Mouse (Mus musculus) hematopoietic stem cell, adult 5-6 weeks (primary cell): ENCODE measurements around the gene Commd6. TPM values are rescaled to one million over a fixed set of nuclear protein-coding genes. Genes with fewer than 3 reads are reported as not detected.

Source experiments
- ATAC-seq, 2 experiments: fragments of 125-278 bp in 1 of 2; replicated peaks in 1 of 2; 2 replicates each; pipeline ENCODE4 v1.8.0; 2016 to 2017; ENCODE audit warnings: inconsistent platforms in 2 of 2, mild to moderate bottlenecking in 2 of 2, moderate number of reproducible peaks in 2 of 2, low read depth in 1 of 2, moderate TSS enrichment in 1 of 2; ENCODE audit not compliant: low FRiP score in 2 of 2, poor library complexity in 2 of 2, severe bottlenecking in 2 of 2, insufficient read depth in 1 of 2, low TSS enrichment in 1 of 2
- total RNA-seq: library from RNA; stranded (forward); fragments of 172-1452, 232-1000 nt; gene quantifications from 2 replicates; pipeline ENCODE4 v1.2.3, GENCODE M21; 2017

The Commd6 gene
- total RNA-seq, 1 experiment from 2014 or later = 29.4 TPM

DNA sequence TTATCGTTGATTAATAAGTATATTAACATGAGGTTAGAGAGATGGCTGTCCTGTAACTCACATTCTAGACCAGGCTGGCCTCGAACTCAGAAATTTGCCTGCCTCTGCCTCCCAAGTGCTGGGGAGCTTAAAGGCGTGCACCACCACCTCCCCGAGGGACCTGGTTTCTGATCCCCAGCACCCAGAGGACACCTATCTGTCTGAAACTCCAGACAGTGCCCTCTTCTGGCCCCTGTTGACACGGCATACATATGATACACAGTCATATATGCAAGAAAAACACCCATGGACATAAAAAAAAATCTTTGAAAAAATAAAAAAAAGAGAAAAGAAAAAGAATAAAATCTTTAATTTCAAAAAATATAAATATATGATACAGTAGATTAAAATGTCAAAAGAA is 22.8 kb downstream of the Commd6 start:
- ATAC-seq = no peak

DNA sequence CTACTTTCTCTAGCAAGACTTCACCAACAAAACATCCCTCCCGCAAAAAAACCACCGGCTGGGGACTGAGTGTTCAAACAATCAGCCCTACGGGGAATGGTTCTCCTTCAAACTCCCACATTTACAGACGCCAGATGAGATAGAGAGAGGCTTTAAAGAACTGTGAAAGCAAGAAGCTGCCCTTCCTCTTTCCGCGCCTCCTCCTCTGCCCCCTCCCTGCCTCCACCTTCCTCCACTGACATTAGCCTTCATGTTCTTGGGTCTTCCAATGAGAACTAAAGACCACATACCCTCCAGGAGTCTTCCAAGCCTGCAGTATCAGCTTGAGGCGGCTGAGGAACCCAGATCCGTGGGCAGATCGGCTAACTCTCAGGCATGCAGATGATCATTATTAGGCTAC is 24.3 kb downstream of the Commd6 start:
- ATAC-seq = peak; percentile 62 to 72; a peak in 2 of 4 replicates

DNA sequence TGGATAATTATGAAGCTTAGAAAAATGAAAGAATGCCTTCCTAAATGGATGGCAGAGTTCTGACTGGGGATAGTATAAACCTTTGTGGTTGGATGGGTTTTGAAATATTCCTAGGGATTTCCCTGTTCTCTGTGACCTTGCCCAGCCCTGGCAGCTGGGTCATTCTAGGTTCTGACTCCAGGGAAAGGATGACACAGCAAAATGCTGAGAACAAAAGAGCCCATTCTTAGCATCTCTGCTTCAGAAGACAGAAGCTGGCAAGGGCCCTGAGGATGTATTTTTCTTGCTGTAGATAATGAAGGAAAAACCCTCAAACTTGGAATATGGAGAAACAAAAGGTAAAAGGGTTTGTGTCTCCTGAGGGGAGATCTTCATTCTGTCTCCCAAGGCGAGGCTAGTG is 27.3 kb downstream of the Commd6 start:
- no peak for ATAC-seq

DNA sequence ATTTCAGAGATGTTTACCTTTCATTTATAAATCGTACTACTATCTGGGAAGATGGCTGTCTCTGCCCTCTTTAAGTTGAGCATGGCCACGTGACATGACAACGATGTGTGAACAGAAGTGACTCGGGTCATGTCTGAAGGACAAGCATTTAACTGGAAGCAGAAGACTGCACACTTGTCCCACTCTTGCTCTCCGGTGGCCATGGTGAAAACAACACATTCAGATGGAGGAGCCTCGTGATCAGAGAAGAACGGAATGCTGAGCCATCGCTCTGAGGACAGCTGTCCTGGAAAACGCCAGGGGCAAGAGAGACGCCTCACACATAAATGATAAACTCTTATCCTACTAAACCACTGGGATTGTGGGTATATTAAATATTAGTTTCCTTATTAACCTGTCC is 29.8 kb downstream of the Commd6 start:
- ATAC-seq = no peak

DNA sequence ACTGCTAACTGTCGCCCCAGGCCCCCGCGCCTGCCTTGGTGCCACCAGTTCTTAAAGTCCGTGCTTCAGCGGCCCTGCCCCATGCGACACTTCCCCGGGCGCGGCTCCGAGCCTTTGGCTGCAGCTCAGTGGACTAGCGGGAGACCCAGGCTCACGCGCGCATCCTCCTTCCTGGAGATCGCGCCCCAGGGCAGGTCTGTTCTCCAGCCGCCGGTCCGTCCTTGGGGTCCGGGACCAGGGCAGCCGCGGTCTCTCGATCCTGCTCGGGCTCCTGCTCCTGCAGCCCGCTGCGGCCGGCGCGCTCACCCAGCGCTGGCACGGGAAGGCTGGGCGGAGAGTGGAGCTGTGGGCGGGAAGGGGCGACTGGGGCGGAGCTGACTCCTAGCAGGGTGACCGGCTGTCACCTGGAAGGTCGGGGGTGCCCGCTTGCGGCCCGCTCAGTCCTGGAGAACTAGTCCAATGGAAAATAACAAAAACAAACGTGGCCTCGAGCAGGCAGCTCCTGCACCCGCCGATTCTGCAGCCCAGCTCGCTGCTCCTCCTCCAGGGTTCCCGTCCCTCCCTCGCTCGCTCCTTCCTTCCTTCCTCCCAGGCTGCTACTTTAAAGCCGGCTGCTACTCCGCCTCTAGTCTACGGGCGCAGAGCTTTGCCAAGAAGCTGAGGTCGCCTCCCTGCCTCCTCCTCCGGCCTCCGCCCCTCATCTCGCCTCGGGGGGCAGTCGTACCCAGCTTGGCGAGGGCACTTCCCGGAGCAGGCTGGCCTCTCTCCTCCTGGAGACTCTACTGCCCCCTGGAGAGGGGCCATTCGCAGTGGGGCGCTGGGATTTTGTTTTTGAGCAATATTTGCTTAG is 31.7 kb downstream of the Commd6 start, which contains the start of gene Tbc1d4:
Tbc1d4 (minus strand) TSS at position 673 of the 850 bp plus-strand sequence.
- peak; percentile 95 to 97 for ATAC-seq

DNA sequence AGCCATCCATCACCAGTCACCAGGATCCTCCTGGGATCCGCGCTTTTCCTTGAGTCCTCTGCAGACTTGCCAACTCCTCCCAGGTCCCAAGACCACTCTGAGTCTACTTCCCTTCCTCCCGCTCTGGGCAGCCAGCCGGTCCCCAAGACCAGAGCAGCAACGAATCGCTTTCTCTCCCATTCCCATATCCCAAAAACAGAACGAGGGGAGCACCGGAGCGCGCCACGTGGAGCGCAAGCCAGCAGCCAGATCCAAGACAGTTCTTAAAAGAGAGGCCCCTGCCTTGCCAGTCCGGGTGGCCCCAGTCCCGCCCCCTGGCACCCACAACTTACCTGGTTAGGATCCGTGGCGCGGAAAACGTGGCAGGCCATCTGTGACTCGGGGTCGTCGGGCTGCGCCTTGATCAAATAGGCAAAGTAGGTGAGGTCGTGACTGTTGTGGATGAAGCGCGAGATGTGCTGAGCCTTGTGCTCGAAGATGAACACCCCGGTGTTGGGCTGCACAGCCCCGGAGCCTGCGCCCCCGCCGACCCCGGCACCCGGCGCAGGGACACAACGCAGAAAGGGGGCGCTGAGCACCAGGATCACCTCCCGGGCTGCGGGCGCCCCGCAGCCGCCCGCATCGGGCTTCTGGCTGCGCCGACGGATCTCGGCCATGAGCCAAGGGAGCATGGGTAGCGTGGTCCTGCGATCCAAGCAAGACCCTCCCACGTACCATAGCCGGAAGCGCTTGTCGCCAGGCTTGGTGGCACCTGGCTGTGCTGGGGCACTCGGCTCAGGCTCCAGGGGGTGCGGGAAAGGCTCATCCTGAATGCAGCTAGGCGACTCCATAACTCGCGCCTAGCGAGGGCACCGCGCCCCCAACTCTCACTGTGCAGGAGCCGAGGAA is 32.6 kb downstream of the Commd6 start:
- ATAC-seq = peak in 1 of 2 experiments; percentile 12; a peak in 2 of 4 replicates

DNA sequence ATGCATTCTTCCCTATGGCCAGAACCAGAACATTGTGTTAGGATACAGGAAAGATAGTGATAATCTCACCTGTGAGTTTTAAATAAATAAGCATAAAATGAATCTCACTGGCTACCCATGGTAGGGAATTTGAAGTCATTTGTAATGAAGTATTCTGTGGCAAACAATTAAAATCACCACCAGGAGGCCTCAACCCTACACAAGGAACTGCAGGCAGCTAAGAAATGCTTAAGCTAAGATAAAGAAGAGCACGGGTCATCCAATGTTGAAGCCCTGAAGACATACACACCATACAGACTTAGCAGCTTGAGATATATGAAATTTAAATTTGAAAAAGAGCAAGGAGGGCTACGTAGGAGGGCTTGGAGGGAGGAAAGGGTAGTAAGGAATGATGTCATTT is 34.6 kb downstream of the Commd6 start:
- ATAC-seq = no peak

DNA sequence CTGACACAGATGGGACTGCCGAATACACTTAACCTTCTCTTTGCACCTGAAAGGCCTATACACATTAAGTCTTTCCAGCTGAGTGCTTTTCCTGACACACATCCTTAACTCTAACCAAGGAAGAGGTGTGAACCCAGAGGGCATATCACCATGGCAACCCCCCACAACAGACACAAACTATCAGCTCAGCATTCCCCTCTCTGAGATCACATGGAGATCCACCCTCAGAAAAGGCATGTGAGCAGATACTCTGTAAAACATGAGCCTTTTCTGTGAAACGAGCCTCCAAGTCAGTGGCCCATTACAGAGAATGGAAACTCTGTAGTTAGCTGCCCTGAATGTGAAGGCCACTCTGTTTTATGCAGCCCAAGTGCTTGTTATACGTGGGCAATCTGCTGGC is 37.6 kb downstream of the Commd6 start:
- ATAC-seq = no peak

DNA sequence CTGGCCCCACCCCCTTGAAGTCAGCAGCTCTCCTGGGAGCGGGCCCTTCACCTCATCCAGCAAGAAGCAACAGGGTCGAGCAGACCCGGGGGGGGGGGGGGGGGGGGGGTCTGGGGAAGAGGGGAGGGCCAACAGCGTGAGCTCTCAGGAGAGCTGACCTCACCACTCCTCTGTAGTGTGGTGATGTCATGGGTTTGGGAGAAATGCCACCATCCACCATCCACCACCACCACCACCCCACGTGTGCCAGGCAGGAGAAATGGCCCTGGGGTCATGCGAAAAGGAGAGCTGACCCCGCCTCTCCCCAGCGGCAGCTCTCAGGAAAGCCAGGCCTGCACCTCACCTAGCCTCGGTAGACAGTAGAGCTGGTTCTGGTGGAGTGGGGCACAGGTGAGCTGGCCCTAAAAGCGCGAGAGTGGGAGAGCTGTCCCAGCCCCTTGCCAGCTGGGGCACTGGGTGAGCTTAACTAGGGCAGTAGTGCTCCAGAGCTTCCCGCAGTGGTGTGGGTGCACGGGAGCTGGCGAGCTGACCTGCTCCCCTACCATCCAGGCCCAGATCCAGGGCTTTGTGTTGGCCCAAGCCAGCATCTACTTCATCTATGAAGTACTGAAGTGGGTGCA is 43.3 kb downstream of the Commd6 start:
- no peak for ATAC-seq

DNA sequence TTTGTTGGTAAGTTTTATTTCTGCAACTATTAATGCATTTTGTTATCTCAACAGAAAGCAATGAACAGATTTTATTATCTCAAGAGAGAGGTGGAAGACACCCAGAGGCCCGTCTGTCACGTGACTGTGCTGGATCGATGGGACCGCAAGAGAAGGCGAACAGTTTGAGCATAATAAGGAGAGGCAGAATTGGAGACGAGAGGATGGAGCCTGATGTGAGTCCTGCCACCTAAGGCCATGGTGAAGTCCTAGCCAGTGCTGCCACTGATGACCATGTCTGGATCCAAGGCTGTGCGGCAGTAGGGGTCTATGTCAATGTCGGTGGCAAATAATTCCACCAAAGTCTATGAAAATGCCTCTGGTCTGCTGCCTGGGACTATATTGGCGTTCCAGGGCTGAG is 43.8 kb downstream of the Commd6 start:
- ATAC-seq = no peak

DNA sequence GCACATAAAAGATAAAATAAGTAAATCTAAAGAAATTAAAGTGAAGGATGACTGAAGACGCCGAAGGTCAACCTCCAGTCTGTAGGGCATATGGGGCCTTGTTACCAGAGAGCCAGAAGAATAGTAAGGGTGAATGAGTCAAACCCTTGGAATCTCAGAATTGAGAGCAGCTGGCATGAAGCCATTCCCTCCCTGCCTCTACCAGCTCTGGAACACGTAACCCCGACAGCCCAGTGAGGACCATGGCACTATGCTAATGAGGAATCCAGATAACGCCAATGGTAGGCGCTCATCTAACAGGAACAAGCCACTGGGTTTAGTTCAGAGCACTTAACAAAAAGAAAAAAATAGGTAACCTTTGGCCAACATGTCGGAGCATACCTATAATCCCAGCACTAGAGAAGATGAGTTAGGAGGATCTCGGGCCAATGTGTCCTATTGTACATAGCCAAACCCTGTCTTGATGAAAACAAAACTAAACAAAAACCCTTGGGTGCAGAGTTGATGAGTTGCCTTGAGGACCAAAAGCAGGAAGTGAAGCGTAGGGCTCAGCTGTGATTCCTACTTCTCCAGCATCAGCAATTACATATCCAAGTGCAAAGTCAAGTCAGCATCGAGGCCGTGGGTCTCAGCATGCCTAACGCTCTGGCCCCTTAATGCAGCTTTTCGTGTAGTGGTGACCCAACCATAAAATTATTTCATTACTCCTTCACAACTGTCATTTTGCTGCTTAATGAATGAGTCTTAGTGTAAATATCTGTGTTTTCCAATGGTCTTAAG is 45.0 kb downstream of the Commd6 start:
- ATAC-seq = no peak

DNA sequence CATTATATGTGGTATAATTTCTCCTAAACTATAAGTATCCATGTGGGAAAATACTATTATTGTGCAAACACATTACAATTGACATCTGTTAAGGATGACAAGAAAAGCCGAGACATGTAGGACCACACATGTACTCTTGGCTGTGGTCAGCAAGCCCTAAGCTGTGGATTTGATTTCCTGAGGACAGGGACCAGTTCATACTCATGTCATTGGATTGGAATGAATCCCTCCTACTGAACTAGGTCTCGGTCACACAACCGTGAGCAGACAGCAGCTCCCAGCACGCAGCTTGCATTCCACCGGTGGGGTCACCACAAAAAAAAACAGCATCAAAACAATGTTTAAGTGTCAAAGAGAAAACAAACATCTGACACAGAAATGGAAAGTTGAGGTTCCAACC is 46.5 kb downstream of the Commd6 start:
- ATAC-seq = peak in 1 of 2 experiments; percentile 32; a peak in 1 of 4 replicates

DNA sequence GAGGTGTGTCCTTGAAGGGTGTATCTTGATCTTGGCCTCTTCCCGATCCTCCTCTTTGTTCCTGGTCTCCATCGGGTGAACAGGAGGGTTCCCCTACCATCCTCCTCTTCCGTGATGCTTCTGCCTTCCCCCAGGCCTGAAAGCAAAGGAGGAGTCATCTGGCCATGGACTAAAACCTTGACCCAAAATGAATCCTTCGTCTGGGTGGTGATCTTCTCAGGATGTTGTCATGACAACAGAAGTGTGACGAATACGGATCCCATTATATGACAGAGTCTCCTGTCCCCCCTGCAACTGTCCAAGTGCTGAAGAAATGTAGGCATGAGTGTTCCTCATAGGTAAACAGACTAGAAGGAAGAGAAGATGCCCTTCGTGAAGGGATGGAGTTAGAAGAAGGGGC is 47.1 kb downstream of the Commd6 start:
- no peak for ATAC-seq

DNA sequence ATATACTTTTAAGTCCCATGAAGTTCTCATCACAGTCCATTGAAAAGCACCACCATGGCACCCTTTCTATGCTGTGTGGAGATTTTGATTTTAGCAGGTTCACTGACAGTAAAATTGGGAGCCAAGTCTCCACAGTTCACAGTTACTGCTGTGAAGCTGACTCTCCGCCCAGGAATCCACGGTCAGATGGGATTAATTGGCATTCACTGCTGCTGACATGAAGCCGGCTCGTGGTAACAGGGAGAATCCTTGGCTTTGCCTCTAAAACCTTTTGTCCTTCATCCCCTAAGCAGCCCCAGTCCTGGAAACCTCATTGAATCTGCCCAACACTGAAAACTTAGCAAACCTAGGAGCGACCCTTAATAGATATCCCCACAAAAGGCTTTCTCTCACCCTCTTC is 49.4 kb downstream of the Commd6 start:
- no peak for ATAC-seq

DNA sequence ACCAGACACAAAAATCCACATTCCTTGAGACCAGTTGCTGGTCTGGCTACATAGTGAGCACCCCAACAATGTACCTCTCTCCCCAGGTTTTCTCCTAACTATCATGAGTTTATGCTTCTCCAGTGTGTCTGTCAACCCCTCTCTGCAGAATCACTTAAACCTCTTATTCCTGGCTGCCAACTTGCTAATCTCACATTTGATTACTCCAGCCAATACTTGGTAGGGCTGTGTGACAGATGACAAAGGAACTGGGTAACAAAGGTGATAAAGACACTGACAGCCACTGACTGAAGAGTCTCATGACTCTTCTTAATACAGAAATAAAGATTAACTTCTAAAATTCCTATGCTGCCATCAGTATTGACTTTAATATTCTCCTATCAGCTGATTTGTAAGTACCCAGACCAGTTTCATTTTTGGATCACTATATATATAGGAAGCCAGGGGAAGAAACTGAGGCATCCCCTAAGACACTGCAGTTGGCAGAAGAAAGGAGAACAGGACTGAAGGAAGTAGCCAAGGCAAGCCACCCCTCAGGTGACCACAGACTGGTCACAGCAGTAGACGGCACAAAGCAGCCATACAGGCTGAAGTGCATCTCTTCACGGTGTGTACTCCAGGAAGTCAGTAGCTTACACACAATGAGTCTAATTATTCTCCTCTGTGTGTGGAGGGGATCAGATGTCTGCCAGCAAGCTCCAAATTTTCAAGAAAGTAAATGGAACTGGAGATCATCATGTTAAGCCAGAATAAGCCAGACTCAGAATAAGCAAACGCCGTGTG is 52.1 kb downstream of the Commd6 start:
- peak; percentile 52 to 63; a peak in 3 of 4 replicates for ATAC-seq

DNA sequence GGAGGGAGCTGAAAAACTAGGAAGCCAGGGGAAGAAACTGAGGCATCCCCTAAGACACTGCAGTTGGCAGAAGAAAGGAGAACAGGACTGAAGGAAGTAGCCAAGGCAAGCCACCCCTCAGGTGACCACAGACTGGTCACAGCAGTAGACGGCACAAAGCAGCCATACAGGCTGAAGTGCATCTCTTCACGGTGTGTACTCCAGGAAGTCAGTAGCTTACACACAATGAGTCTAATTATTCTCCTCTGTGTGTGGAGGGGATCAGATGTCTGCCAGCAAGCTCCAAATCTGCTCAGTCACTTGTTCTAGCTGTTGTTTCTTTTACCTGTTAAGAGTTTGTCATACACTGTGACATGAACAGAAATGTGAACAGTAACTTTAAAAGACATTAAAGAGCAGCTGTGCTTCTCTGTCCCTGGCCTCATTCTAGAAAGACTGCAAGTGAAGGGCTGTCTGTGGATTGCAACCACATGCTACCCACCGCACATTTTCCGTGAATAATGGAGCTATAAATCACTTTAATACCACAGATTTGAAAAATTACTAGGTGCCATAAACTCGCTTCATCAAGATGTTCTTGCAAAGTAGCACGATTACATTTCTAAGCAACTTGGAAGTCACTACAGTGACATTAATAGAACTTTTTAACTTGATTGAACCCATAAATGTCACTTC is 53.0 kb downstream of the Commd6 start:
- ATAC-seq = peak; percentile 65 to 67
